Mouse (Mus musculus) bone marrow macrophage, adult 2 months (primary cell): Measurements from ENCODE around the gene Lrig2. TPM values are rescaled to one million over a fixed set of nuclear protein-coding genes. Genes with fewer than 3 reads are reported as not detected.

Experiments used
- H3K27ac ChIP-seq: 2 replicates; pipeline ENCODE4 v1.5.1; 2012; ENCODE audit warnings: low read depth, low read length; ENCODE audit not compliant: insufficient read depth
- H3K4me1 ChIP-seq: 2 replicates; pipeline ENCODE4 v1.6.1; 2012; ENCODE audit warnings: low read length; ENCODE audit not compliant: control insufficient read depth, insufficient read depth
- H3K4me3 ChIP-seq: 2 replicates; pipeline ENCODE4 v1.5.1; 2012; ENCODE audit warnings: mild to moderate bottlenecking, low read length, moderate library complexity; ENCODE audit not compliant: insufficient read depth
- CTCF ChIP-seq: IDR thresholded peaks from 2 replicates; pipeline ENCODE4 v1.5.1; 2012; ENCODE audit warnings: low read depth, mild to moderate bottlenecking, low read length, moderate library complexity
- POLR2A ChIP-seq: IDR thresholded peaks from 2 replicates; pipeline ENCODE4 v1.6.1; 2012; ENCODE audit warnings: mild to moderate bottlenecking, low read depth, low read length, borderline replicate concordance
- polyA plus RNA-seq: library from polyadenylated mRNA; stranded (reverse); fragments of >200 nt; gene quantifications from 2 replicates; pipeline ENCODE4 v1.2.4, GENCODE M21; 2012; ENCODE audit not compliant: missing spikeins, insufficient read depth, insufficient read length

The Lrig2 gene
- 9.2 and 12.7 TPM in 2 replicates for polyA plus RNA-seq

DNA sequence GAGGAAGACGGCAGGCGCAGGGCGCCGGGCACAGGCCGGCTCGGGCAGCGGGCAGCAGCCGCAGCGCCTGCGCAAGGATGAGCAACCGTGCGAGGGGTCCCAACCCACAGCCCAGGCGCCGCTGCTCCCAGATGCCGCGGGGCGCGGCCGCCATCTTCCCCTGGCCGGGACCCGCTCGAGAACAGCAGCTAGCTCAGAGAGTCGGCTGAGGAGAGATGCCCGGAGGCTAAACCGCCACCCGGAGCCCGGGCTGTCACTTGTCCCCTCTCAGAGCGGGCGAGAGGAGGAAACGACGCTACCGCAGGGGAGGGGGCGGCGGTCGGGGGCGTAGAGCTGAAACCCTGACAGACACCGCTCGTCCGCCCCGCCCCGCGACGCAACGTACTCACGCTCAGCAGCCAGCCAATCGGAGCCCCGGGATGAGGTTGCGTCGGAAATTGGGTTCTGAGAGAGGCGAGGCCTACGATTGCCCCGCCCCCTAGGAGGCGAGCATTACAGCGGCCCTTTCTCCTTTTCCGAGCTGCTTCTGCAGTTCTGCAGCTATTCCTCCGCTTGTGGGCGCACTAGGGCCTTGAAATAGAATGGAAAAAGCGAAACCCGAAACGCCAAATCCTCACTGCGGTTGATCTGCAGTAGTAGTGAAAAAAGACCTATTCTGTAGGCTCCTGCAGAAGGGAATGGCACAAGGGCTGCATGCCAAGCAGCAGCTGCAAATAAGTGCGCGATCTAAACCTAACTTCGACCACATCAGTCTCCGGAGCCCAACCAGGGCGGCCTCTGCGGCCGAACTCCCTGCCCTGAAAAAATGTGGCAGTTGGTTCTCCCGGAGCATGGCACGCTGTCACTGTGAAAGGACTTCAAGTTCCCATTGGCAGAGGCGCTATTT, at the start of gene Lrig2:
TSS of gene Lrig2 (minus strand) at position 381 of the 886 bp plus-strand sequence.
- Histone ChIP-seq H3K27ac (peak within 1 kb of the TSS; percentile 61), H3K4me3 (peak within 1 kb of the TSS; percentile 93), H3K4me1 (peaks cover 7% of the 10 kb centered on the region; the same call in 1 of the 2 replicates)
- TF ChIP-seq CTCF: peak; percentile 38
- no peak for TF ChIP-seq POLR2A

- peaks cover 3% of the 10 kb centered on the region for H3K4me1 ChIP-seq
- no peak overlapping the region for H3K4me3 ChIP-seq
- TF ChIP-seq POLR2A (no peak), CTCF (no peak)
- H3K27ac ChIP-seq: no peak overlapping the region
Observed at GRCm38 (mm10) chr3:104556624-104557023, 44.9 kb upstream of the Lrig2 start.

DNA sequence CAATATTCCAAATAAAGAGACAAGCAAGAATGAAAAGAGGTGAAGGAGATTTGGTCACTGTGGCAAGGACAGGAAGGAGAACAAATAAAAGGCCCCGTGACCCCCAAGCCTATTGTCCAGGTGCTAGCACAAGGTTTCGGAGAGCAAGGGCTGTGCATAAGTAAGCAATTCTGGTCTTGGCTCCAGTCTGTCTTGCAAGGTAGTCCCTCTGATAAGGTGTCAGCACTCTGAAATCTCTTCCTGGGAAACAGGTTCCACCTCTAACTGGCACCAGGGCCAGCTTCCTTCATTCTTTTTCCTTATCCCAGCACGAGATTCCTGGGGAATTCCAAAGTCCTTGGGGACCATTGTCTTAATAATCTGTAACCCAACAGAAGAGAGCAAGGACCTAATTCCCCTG, 38.9 kb upstream of the Lrig2 start:
- TF ChIP-seq POLR2A: no peak
- no peak for TF ChIP-seq CTCF
- Histone ChIP-seq H3K4me1 (no peaks in the 10 kb centered on the region), H3K27ac (no peak overlapping the region), H3K4me3 (no peak overlapping the region)

- no peak overlapping the region for H3K27ac ChIP-seq
- TF ChIP-seq POLR2A (no peak), CTCF (no peak)
- H3K4me1 ChIP-seq: no peaks in the 10 kb centered on the region
- no peak overlapping the region for H3K4me3 ChIP-seq
Observed at GRCm38 (mm10) chr3:104548367-104549087, 36.8 kb upstream of the Lrig2 start.

- Histone ChIP-seq H3K4me1 (no peaks in the 10 kb centered on the region), H3K4me3 (no peak overlapping the region), H3K27ac (no peak overlapping the region)
- TF ChIP-seq POLR2A (no peak), CTCF (no peak)
Observed at GRCm38 (mm10) chr3:104543825-104544224, 32.1 kb upstream of the Lrig2 start.

DNA sequence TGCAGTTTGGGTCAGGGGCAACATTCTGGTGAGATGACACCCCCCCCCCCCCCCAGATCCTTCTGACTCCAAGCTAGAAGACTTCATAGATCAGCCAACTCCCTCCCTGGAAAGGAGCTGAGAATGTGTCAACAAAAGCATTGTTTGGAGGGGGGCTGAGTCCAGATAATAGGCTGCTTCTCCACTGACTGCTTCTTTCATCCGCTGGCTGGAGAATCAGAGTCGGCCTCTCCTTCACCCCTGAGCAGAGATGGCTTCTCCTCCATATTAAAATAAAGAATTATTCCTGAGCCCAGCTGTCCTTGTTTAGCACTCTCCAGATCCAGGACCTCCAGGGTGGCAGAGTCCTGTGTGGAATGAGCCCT, 30.3 kb upstream of the Lrig2 start:
- no peak overlapping the region for H3K4me3 ChIP-seq
- no peaks in the 10 kb centered on the region for H3K4me1 ChIP-seq
- TF ChIP-seq CTCF (no peak), POLR2A (no peak)
- H3K27ac ChIP-seq: no peak overlapping the region

DNA sequence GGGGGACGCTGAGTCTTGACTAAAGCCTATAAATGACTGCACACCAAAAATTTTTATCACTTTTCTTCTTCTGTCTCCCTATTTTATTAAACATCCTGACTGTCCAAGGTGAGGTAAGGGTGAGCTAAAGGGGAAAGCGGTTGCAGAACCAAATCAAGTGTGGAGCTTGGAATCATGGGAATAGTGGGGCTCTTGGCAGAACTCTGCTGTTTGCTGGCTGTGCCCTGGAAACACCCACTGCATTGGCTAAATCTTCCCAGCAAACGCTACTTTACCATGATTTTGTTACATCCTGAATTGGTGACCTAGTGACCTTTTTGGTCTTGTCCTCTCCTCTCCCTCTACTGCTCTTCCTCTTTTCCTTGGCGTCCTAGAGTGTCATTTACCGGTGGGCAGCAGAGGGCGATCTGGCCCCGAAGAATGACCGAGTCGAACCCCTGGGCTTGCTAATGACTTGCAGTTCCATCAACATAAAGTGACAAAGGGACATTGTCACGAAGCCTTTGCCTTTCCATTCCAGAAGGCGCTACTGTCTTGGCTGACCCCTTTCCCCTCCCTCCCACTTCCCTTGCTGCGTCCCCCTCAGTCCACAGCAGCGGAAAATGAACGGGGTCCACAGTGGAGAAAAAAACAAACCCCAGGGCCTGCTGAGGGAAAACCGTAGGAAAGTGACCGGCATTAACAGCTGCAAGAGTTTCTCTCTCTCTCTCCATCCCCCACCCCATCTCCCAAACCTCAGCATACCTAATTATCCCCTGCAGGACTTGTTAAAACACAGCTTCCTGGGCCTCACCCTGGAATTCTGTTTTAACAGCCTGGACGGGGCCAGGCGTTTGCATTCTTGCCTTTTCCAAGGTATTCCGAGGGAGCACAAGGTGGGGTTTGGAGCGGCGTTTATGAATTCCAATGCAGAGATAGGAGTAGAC, 29.7 kb upstream of the Lrig2 start:
- no peak for TF ChIP-seq POLR2A
- TF ChIP-seq CTCF: peak; percentile 63
- Histone ChIP-seq H3K27ac (no peak overlapping the region), H3K4me3 (no peak overlapping the region), H3K4me1 (no peaks in the 10 kb centered on the region)

DNA sequence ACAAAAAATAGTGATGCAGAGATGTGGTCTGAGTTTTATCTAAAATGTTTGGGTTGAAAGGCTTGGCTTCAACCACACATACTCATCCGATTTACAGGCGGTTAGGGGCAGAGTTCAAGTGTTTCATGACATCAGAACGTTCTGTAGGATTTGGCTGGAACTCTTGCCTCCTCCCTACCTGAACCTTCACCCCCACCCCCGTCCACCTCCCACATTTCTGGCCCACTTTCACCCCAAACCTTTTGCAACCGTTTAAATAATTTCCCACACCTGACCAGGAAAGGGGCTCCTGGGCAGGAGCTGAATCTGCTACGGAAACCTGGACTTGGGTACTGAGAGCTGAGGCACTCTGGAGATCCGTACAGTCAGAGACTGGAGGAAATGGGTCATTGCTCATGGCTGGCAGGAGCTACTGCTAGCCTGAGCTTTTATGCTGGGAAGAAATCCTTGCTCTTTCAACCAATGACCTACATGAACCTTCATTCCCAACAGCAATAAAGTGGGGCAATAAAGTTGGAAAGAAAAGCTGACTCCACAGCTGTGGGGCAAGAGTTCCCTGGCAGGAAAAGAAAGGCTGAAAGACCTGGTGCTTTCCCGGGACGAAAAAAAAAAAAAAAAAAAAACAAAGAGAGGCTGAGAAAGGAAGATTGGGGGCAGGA, 28.9 kb upstream of the Lrig2 start:
- Histone ChIP-seq H3K4me1 (no peaks in the 10 kb centered on the region), H3K4me3 (no peak overlapping the region), H3K27ac (no peak overlapping the region)
- no peak for TF ChIP-seq CTCF
- TF ChIP-seq POLR2A: no peak

- no peaks in the 10 kb centered on the region for H3K4me1 ChIP-seq
- H3K4me3 ChIP-seq: no peak overlapping the region
- no peak overlapping the region for H3K27ac ChIP-seq
- TF ChIP-seq POLR2A (no peak), CTCF (no peak)
Observed at GRCm38 (mm10) chr3:104533223-104533622, 21.5 kb upstream of the Lrig2 start.
